Mouse (Mus musculus): Measurements from ENCODE around the gene Scnn1b.

GRCm38 (mm10) chr7:121857177-121857884 lies 7.5 kb upstream of the Scnn1b start:
- no peak for TF ChIP-seq POLR2A (IDR thresholded peaks at IDR 0.05; ENCODE audit: low read depth, low read length)
- no peak for TF ChIP-seq CTCF (conservative IDR thresholded peaks at IDR 0.05 in 1 of 2, IDR thresholded peaks at IDR 0.05 in 1 of 2; ENCODE audit: low read depth in 2 of 2, low read length in 2 of 2)
